Mouse (Mus musculus): ENCODE results near the gene Rras2. TPM values are rescaled to one million over a fixed set of nuclear protein-coding genes. Genes with fewer than 3 reads are reported as not detected.

The Rras2 gene
- polyA plus RNA-seq, 1 experiment from 2014 or later = 31.9 TPM

DNA sequence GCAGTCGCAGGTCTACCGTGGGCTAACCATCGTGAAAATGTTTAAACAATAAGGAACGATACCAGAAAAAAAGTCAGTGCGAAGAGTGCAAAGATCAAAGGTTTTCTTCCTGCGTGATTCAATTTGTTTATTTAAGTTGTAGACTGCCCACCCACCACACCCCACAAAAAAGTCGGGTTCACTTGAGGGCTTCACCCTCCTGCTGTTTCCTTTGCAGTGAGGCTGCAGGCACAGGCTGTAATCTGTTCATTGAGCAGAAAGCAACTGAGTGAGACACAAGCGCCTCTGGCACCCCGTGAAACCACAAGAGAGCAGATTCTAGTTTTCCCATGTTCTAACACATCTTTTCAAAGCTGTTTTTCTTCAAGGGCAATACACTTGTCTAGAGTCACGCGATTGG is 29.6 kb downstream of the Rras2 start:
- Histone ChIP-seq H3K9me3 (ENCODE audit: control insufficient read depth, low read length) (no peaks in the 10 kb centered on the region), H3K4me1 (replicated peaks; ENCODE audit: control insufficient read depth, insufficient read depth, low read length) (peaks cover 19% of the 10 kb centered on the region; the same call in 1 of the 2 replicates), H3K9ac (ENCODE audit: low read length) (no peak overlapping the region), H3K36me3 (ENCODE audit: control insufficient read depth, insufficient read depth, low read length) (no peaks in the 10 kb centered on the region), H3K27ac (ENCODE audit: low read depth) (no peak overlapping the region), H3K4me2 (ENCODE audit: low read length) (peak overlapping the region; percentile 6; the same call in 1 of the 2 replicates), H3K4me3 (ENCODE audit: low read depth, low read length) (no peak overlapping the region), H3K27me3 (replicated peaks; ENCODE audit: control insufficient read depth, insufficient read depth, low read length) (no peaks in the 10 kb centered on the region)
- DNase-seq (ENCODE audit: low spot score) = no peak
- no peak for ATAC-seq (replicated peaks; ENCODE audit: low FRiP score, low TSS enrichment, low read depth)
- WGBS = 13% methylated on average over 11 of the region's 11 CpGs

DNA sequence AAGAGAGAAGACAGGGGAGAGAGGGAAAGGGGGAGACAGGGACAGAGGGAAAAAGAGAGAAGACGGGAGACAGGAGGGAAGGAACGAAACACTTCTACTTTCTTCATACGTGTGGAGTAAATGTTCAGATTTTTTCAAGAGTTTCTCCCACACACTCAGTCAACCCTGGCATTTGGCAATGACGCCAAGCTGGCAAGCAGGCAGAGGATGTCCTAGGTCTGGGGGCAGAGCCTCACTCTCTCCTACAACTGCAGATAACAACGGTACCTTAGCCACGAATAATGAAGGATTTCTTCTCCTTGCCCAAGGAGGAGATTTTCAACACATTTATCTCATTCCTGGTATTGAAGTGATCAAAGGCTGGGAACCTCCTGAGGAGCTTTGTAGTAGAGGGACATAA is 30.2 kb downstream of the Rras2 start:
- no peak overlapping the region for H3K9ac ChIP-seq (ENCODE audit: low read length)
- H3K4me1 ChIP-seq (replicated peaks; ENCODE audit: control insufficient read depth, insufficient read depth, low read length) = peaks cover 19% of the 10 kb centered on the region; the same call in 1 of the 2 replicates
- H3K4me3 ChIP-seq (ENCODE audit: low read depth, low read length) = no peak overlapping the region
- no peaks in the 10 kb centered on the region for H3K9me3 ChIP-seq (ENCODE audit: control insufficient read depth, low read length)
- H3K27me3 ChIP-seq (replicated peaks; ENCODE audit: control insufficient read depth, insufficient read depth, low read length) = no peaks in the 10 kb centered on the region
- DNase-seq (ENCODE audit: low spot score) (no peak), ATAC-seq (replicated peaks; ENCODE audit: low FRiP score, low TSS enrichment, low read depth) (no peak)
- H3K27ac ChIP-seq (ENCODE audit: low read depth) = no peak overlapping the region
- WGBS = 42% methylated on average over 6 of the region's 6 CpGs
- H3K4me2 ChIP-seq (ENCODE audit: low read length) = no peak overlapping the region
- no peaks in the 10 kb centered on the region for H3K36me3 ChIP-seq (ENCODE audit: control insufficient read depth, insufficient read depth, low read length)

DNA sequence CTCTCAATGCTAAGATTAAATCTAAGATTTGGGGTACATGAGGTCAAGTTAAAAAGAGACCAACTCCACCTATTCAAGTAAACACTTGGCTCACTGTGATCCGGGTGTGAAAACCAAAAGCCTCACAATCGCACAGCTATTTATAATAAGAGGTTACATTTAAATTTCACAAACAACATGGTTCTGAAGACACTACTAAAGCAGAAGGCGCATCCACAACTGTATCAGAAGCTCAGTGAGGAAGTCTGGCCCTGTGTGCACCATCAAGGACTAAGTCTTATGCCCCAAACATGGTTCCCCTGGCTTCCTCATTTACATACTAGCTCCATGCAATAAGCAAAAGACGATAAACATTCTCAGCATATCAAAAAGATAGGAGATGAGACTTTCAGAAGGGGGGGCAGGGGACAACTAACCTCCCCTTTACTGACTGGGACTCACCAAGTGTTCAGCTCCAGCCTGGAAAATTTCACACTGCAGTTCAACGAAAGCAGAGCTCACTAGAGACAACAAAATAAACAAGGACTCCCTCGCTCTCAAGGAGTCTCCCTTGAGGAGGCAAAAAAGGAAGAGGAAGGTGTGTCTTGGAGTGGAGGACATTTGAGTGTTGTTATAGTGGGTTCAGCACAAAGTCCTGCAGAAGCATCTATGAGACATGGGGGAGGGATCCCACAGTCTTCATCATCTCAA is 31.4 kb downstream of the Rras2 start:
- Histone ChIP-seq H3K4me2 (ENCODE audit: low read length) (no peak overlapping the region), H3K36me3 (ENCODE audit: control insufficient read depth, insufficient read depth, low read length) (no peaks in the 10 kb centered on the region), H3K9me3 (ENCODE audit: control insufficient read depth, low read length) (no peaks in the 10 kb centered on the region), H3K4me1 (replicated peaks; ENCODE audit: control insufficient read depth, insufficient read depth, low read length) (peaks cover 19% of the 10 kb centered on the region; the same call in 1 of the 2 replicates), H3K27ac (ENCODE audit: low read depth) (no peak overlapping the region), H3K4me3 (ENCODE audit: low read depth, low read length) (no peak overlapping the region), H3K27me3 (replicated peaks; ENCODE audit: control insufficient read depth, insufficient read depth, low read length) (no peaks in the 10 kb centered on the region), H3K9ac (ENCODE audit: low read length) (no peak overlapping the region)
- DNase-seq (ENCODE audit: low spot score) (no peak), ATAC-seq (replicated peaks; ENCODE audit: low FRiP score, low TSS enrichment, low read depth) (no peak)
- 60% methylated on average over 6 of the region's 6 CpGs for WGBS

DNA sequence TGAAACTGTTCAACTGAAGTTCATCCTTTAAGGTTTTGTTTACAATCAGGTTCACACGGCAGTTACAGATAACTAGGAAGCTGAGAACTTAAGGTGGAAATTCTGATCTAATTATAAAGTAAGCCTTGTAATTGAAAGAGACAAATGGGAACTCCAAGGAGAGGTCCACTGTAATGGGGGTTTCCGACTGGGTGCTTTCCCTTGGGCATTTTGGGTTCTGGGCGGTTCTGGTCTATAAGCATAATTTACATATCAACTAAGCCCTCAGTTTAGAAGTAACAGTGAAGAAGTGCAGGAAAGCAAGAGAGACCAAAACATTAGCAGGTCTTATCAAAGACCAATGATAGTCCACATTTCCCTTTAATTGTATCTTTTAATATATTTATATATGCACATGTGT is 33.8 kb downstream of the Rras2 start:
- Histone ChIP-seq H3K4me2 (ENCODE audit: low read length) (no peak overlapping the region), H3K9me3 (ENCODE audit: control insufficient read depth, low read length) (no peaks in the 10 kb centered on the region), H3K4me3 (ENCODE audit: low read depth, low read length) (no peak overlapping the region), H3K36me3 (ENCODE audit: control insufficient read depth, insufficient read depth, low read length) (no peaks in the 10 kb centered on the region), H3K4me1 (replicated peaks; ENCODE audit: control insufficient read depth, insufficient read depth, low read length) (peaks cover 19% of the 10 kb centered on the region; the same call in 1 of the 2 replicates), H3K9ac (ENCODE audit: low read length) (no peak overlapping the region), H3K27ac (ENCODE audit: low read depth) (no peak overlapping the region), H3K27me3 (replicated peaks; ENCODE audit: control insufficient read depth, insufficient read depth, low read length) (no peaks in the 10 kb centered on the region)
- ATAC-seq (replicated peaks; ENCODE audit: low FRiP score, low TSS enrichment, low read depth) (no peak), DNase-seq (ENCODE audit: low spot score) (no peak)
- WGBS = 75% methylated on average over 3 of the region's 3 CpGs

DNA sequence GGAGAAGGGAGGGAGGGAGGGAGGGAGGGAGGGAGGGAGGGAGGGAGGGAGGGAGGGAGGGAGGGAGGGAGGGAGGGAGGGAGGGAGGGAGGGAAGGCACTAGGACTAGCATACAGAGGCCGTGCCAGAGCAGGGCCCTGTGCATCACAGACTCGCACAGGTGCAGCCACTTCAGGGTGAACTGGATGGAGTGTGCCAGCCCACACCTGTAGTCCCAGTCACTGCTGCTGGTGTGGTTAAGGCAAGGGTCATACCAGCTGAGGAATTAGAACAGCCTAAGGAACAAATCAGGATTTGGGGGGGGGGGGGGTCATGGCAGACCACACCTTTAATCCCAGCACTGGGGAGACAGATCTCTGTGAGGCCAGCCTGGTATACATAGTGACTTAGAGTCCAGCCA is 34.5 kb downstream of the Rras2 start:
- H3K27ac ChIP-seq (ENCODE audit: low read depth) = no peak overlapping the region
- ATAC-seq (replicated peaks; ENCODE audit: low FRiP score, low TSS enrichment, low read depth) (no peak), DNase-seq (ENCODE audit: low spot score) (no peak)
- H3K4me3 ChIP-seq (ENCODE audit: low read depth, low read length) = no peak overlapping the region
- no peaks in the 10 kb centered on the region for H3K27me3 ChIP-seq (replicated peaks; ENCODE audit: control insufficient read depth, insufficient read depth, low read length)
- peaks cover 14% of the 10 kb centered on the region; the same call in 1 of the 2 replicates for H3K4me1 ChIP-seq (replicated peaks; ENCODE audit: control insufficient read depth, insufficient read depth, low read length)
- no peaks in the 10 kb centered on the region for H3K36me3 ChIP-seq (ENCODE audit: control insufficient read depth, insufficient read depth, low read length)
- H3K9me3 ChIP-seq (ENCODE audit: control insufficient read depth, low read length) = no peaks in the 10 kb centered on the region
- WGBS = 91% methylated on average over 2 of the region's 2 CpGs
- no peak overlapping the region for H3K4me2 ChIP-seq (ENCODE audit: low read length)
- no peak overlapping the region for H3K9ac ChIP-seq (ENCODE audit: low read length)

DNA sequence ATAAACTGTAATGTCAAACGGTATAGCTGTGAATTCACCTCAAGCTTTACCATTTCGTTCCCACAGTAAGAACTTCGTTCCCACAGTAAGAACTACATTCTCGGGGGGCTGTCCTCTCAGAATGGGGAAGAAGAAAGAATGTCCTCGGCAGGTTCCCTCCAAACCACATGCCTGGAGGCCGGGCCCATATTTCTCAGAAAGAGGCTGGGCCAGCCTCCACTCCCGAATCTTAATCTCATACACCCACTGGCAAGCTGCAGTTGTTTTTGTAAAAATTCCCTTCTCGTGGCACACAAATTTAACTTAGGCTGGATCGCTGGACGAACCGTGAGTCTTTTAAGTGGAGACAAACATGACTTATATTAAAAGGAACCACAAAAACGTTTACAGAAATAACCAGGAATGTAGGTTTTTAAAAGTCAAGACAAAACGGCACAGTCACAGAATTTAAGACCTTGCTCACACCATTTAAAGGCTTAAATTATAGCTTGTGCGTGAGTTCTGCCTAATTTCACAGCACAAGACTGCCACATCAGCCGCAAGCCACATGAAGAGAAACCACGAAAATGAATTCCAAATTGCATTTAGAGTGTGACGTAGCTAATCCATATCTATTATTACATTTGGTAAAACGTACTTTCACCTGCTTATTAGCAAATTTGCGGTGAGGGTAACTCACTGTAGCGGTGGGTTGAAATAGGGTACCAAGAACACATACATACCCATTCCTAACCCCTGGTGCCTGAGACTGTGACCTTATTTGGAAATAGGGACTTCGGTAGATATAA is 35.8 kb downstream of the Rras2 start:
- Histone ChIP-seq H3K27me3 (replicated peaks; ENCODE audit: control insufficient read depth, insufficient read depth, low read length) (no peaks in the 10 kb centered on the region), H3K36me3 (ENCODE audit: control insufficient read depth, insufficient read depth, low read length) (no peaks in the 10 kb centered on the region), H3K4me2 (ENCODE audit: low read length) (no peak overlapping the region), H3K27ac (ENCODE audit: low read depth) (no peak overlapping the region), H3K4me1 (replicated peaks; ENCODE audit: control insufficient read depth, insufficient read depth, low read length) (0 out of 2 replicates have a peak, but pooled peaks cover 5% of the 10 kb centered on the region), H3K9me3 (ENCODE audit: control insufficient read depth, low read length) (no peaks in the 10 kb centered on the region), H3K9ac (ENCODE audit: low read length) (no peak overlapping the region), H3K4me3 (ENCODE audit: low read depth, low read length) (no peak overlapping the region)
- no peak for DNase-seq (ENCODE audit: low spot score)
- no peak for ATAC-seq (replicated peaks; ENCODE audit: low FRiP score, low TSS enrichment, low read depth)
- WGBS = 74% methylated on average over 21 of the region's 21 CpGs

DNA sequence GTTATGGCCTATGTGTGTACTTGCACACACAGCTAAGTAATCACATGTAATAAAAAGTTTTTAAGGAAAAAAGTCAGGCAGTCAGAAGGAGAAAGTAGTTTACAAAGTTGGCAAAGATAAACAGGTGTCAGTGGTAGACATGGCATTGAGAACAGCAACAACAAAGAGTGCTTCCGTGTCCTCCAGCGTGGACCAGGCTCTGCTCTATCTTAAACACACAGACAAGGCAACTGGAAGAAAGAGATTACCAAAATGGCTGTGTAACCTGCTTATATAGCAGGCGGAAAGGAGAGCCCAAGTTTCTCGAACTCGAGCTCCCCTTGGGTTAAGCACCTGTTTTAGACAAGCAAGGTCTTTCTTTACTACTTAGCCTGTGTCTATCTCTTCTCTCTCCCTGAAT is 37.3 kb downstream of the Rras2 start:
- H3K27ac ChIP-seq (ENCODE audit: low read depth) = no peak overlapping the region
- H3K27me3 ChIP-seq (replicated peaks; ENCODE audit: control insufficient read depth, insufficient read depth, low read length) = no peaks in the 10 kb centered on the region
- H3K4me1 ChIP-seq (replicated peaks; ENCODE audit: control insufficient read depth, insufficient read depth, low read length) = no peaks in the 10 kb centered on the region
- DNase-seq (ENCODE audit: low spot score) (no peak), ATAC-seq (replicated peaks; ENCODE audit: low FRiP score, low TSS enrichment, low read depth) (no peak)
- 91% methylated on average over 5 of the region's 5 CpGs for WGBS
- H3K9ac ChIP-seq (ENCODE audit: low read length) = no peak overlapping the region
- no peaks in the 10 kb centered on the region for H3K9me3 ChIP-seq (ENCODE audit: control insufficient read depth, low read length)
- no peaks in the 10 kb centered on the region for H3K36me3 ChIP-seq (ENCODE audit: control insufficient read depth, insufficient read depth, low read length)
- no peak overlapping the region for H3K4me3 ChIP-seq (ENCODE audit: low read depth, low read length)
- no peak overlapping the region for H3K4me2 ChIP-seq (ENCODE audit: low read length)

DNA sequence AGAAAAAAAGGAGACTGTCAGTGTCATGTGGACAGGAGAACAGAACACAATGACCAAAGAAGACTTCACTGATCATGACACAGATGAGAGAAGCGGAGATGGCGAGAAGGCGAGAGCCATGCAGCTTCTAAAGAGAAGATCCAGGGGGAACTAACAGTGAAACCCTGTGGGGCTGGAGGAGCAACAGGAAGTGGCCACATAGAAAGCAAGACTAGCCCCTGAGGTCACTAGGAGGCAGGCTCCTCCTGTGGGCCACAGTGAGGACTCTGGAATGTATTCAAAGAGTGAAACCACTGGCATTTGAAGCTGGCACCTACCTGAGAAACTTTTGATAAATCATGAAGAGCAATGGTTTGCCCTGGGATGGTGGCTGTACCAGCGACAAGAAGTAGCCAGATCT is 38.2 kb downstream of the Rras2 start:
- H3K36me3 ChIP-seq (ENCODE audit: control insufficient read depth, insufficient read depth, low read length) = no peaks in the 10 kb centered on the region
- no peak overlapping the region for H3K4me3 ChIP-seq (ENCODE audit: low read depth, low read length)
- 90% methylated on average over 4 of the region's 4 CpGs for WGBS
- no peak for DNase-seq (ENCODE audit: low spot score)
- no peak overlapping the region for H3K9ac ChIP-seq (ENCODE audit: low read length)
- no peak for ATAC-seq (replicated peaks; ENCODE audit: low FRiP score, low TSS enrichment, low read depth)
- H3K4me1 ChIP-seq (replicated peaks; ENCODE audit: control insufficient read depth, insufficient read depth, low read length) = no peaks in the 10 kb centered on the region
- H3K27me3 ChIP-seq (replicated peaks; ENCODE audit: control insufficient read depth, insufficient read depth, low read length) = no peaks in the 10 kb centered on the region
- no peaks in the 10 kb centered on the region for H3K9me3 ChIP-seq (ENCODE audit: control insufficient read depth, low read length)
- no peak overlapping the region for H3K27ac ChIP-seq (ENCODE audit: low read depth)
- H3K4me2 ChIP-seq (ENCODE audit: low read length) = no peak overlapping the region

All from intestine, embryonic 14.5 days (tissue).